Mouse (Mus musculus) gastrocnemius, postnatal 25 days (tissue): ENCODE measurements around the gene Arhgap15. TPM values are rescaled to one million over a fixed set of nuclear protein-coding genes. Genes with fewer than 3 reads are reported as not detected.
A peak's percentile ranks its signal among the peaks of the same experiment; 100 is the strongest.

ENCODE experiments used
- DNase-seq: peaks from one replicate; pipeline ENCODE4 v3.0.0; 2022
- total RNA-seq, 2 experiments: library from RNA; stranded (reverse); gene quantifications; 1 replicate in 1 of 2; 2 replicates in 1 of 2; pipeline ENCODE4 v1.2.3; 2021

Gene Arhgap15
- total RNA-seq, 2 experiments from 2014 or later: 0.51 to 1.1 TPM

GRCm38 (mm10) chr2:44039522-44040203 lies 291.0 kb downstream of the Arhgap15 start:
- DNase-seq: no peak

- DNase-seq: no peak
Measured at GRCm38 (mm10) chr2:44044088-44044487, 295.5 kb downstream of the Arhgap15 start.

- DNase-seq: no peak
Measured at GRCm38 (mm10) chr2:44044634-44045033, 296.0 kb downstream of the Arhgap15 start.

GRCm38 (mm10) chr2:44045231-44045630 lies 296.6 kb downstream of the Arhgap15 start:
- no peak for DNase-seq

GRCm38 (mm10) chr2:44060306-44060705 lies 311.7 kb downstream of the Arhgap15 start:
- DNase-seq: no peak

- no peak for DNase-seq
Measured at GRCm38 (mm10) chr2:44060716-44061115, 312.1 kb downstream of the Arhgap15 start.

GRCm38 (mm10) chr2:44065067-44065466 lies 316.4 kb downstream of the Arhgap15 start:
- DNase-seq: no peak

- peak; percentile 66 for DNase-seq
Measured at GRCm38 (mm10) chr2:44068151-44068840, 319.7 kb downstream of the Arhgap15 start.

- DNase-seq: peak; percentile 33
Measured at GRCm38 (mm10) chr2:44068906-44069305, 320.3 kb downstream of the Arhgap15 start.

GRCm38 (mm10) chr2:44076570-44076969 lies 327.9 kb downstream of the Arhgap15 start:
- DNase-seq: no peak

GRCm38 (mm10) chr2:44080530-44080929 lies 331.9 kb downstream of the Arhgap15 start:
- DNase-seq: no peak

- DNase-seq: no peak
Measured at GRCm38 (mm10) chr2:44081241-44081640, 332.6 kb downstream of the Arhgap15 start.

- no peak for DNase-seq
Measured at GRCm38 (mm10) chr2:44084471-44084870, 335.8 kb downstream of the Arhgap15 start.

- DNase-seq: no peak
Measured at GRCm38 (mm10) chr2:44086403-44087056, 337.9 kb downstream of the Arhgap15 start.

GRCm38 (mm10) chr2:44098552-44098951 lies 349.9 kb downstream of the Arhgap15 start:
- no peak for DNase-seq

- DNase-seq: no peak
Measured at GRCm38 (mm10) chr2:44102351-44102750, 353.7 kb downstream of the Arhgap15 start.

- DNase-seq: peak; percentile 52
Measured at GRCm38 (mm10) chr2:44103321-44103720, 354.7 kb downstream of the Arhgap15 start.

- DNase-seq: no peak
Measured at GRCm38 (mm10) chr2:44103742-44104141, 355.1 kb downstream of the Arhgap15 start.

- DNase-seq: peak; percentile 55
Measured at GRCm38 (mm10) chr2:44104282-44105197, 355.9 kb downstream of the Arhgap15 start.

GRCm38 (mm10) chr2:44105198-44105555 lies 356.6 kb downstream of the Arhgap15 start:
- DNase-seq: no peak

- DNase-seq: no peak
Measured at GRCm38 (mm10) chr2:44106359-44106758, 357.7 kb downstream of the Arhgap15 start.

- DNase-seq: no peak
Measured at GRCm38 (mm10) chr2:44111276-44111675, 362.7 kb downstream of the Arhgap15 start.
